Mouse (Mus musculus) layer of hippocampus, postnatal 36 days (tissue): ENCODE data around the gene Mgat5b. TPM values are rescaled to one million over a fixed set of nuclear protein-coding genes. Genes with fewer than 3 reads are reported as not detected.
A peak's percentile ranks its signal among the peaks of the same experiment; 100 is the strongest.

ENCODE experiments used
- DNase-seq, 2 experiments: peaks; one replicate each; pipeline ENCODE4 v3.0.0; 2022
- total RNA-seq, 2 experiments: library from RNA; stranded (reverse); gene quantifications; 2 replicates each; pipeline ENCODE4 v1.2.3; 2021

Gene Mgat5b
- total RNA-seq, 2 experiments from 2014 or later, result 44.9 to 51.7 TPM

DNA sequence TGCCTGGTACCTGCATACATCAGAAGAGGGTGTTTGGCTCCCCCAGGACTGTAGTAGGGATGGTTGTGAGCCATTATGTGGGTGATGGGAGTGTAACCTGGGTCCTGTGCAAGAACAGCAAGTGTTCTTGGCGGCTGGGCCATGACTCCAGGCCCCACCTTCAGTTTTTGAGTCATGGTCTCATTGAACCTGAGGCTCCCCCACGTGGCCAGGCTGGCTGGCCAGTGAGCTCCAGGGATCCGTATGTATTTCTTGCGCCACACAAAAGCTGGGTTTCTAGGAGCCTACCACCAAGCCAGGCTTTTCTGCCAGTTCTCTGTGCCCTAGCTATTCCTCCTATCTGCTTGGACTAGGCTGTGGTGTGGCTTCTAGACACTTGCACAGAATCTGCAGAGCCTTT, 63.9 kb downstream of the Mgat5b start:
- no peak for DNase-seq

GRCm38 (mm10) chr11:116985504-116986385, 67.1 kb downstream of the Mgat5b start:
- no peak for DNase-seq

GRCm38 (mm10) chr11:116988131-116988530, 69.5 kb downstream of the Mgat5b start:
- peak in 1 of 2 experiments; percentile 29 for DNase-seq

DNA sequence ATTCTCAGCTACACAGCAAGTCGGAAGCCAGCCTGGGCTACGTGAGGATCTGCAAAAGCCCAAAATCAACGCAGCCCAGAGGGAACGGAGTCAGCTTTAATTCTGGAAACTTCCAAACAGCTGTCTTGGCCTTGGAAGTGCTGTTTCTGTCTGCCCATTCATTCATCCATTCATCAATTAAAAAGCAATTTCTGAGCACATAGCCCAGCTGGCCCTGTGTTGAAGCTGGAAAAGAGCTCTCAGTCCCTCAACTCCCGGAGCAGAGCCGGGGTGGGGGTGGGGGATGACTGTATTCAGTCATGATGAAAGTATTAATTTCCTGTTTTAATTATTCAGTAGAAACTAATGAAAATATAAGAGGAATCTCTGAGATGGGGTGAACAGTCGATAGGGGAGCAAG, 71.6 kb downstream of the Mgat5b start:
- no peak for DNase-seq

DNA sequence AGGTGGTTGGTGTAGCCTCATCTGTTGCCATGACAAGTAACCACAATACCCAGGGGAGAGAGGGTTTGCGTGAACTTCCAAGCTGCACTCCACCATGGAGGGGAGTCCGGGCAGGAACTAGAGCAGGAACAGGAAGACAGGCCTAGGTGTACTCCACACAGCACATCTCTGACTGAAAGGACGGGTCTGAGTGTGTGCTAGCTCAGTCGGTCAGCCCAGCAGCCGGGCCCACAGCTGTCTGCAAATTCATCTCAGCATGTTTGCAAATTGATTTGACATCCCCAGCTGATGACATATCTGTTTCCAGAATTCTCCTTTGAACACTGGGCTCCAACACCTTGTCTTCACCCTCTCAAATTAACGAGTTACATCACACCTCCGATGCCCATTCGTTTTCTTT, 72.7 kb downstream of the Mgat5b start:
- no peak for DNase-seq

DNA sequence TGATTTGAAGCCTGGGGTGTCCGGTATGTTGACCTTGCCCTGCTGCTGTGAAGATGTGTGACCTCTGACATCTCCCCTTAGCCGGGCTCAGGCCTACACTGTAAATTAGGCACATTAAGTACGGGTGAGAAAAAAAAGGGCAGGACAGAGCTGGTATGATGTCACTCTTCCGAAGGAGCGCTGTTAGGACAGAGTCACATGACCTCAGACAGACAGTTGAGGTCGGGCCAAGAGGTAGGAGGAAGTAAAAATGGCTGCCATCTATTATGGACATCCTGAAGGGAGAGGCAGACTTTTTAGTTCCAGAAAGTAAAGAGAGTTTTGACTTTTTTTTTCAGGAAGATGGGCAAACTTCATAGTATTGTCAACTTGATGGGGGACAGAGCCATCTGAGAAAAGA, 73.3 kb downstream of the Mgat5b start:
- no peak for DNase-seq

DNA sequence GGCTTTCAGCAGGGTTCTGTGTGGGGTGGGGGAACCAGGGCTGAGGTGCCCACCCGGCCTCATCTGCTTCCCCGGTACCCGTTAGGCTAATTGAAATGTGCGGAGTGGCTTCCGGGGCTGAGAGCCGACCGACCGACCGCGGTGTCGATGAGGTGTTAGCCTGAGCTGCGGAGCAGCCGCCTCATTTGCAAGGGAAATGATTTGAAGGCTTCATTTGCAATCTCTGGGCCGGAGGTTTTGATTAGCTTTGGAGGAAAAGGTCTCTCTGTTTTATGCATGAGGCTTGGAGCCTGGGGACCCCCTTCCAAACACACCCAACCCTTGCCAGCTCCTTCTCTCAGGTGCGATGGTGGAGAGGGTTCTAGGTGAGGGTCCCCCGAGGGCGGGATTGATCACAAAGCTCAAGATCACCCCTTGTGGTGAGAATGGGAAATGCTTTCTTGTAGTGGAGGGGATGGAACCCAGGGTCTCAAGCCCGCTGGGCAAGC, 75.5 kb downstream of the Mgat5b start:
- DNase-seq, result peak in 1 of 2 experiments; percentile 16

DNA sequence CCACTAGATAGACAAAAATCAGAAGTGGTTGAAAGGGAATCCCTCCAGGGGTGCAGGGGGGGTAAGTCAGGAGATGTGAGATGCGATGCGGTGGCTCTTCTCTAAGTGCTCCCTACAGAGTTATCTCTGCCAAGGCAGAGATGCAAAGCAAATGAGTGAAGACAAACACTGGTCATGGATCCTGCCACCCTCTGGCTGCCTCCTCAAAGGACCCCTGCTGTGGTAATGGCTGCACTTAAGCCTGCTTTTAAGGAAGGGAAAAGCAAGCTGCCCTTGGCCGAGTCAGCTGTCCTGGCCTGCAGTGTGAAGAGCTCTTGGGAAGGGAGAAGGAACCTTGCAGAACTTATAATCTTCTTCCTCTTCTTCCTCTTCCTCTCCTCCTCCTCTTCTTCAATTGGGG, 78.3 kb downstream of the Mgat5b start:
- DNase-seq, result no peak

GRCm38 (mm10) chr11:116998935-116999334, 80.3 kb downstream of the Mgat5b start:
- no peak for DNase-seq

DNA sequence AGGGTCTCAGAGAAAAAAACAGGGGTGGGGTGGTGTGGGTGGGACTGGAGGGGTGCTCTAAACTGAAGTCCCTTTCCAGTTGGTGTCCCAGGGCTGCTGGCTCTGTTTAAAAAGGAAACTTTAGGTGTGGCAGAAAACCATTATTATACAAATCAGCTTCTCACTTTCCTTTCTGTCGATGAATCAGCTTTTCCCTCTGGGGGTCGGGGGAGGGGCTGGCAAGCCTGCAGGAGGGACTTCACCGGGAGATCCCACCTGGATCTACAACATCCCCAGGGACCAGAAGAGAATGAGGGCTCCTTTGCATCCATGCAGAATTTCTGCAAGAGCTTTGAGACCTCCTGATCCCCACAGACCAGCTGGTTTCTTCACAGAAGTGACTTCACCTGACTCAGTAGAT, 81.6 kb downstream of the Mgat5b start:
- no peak for DNase-seq

DNA sequence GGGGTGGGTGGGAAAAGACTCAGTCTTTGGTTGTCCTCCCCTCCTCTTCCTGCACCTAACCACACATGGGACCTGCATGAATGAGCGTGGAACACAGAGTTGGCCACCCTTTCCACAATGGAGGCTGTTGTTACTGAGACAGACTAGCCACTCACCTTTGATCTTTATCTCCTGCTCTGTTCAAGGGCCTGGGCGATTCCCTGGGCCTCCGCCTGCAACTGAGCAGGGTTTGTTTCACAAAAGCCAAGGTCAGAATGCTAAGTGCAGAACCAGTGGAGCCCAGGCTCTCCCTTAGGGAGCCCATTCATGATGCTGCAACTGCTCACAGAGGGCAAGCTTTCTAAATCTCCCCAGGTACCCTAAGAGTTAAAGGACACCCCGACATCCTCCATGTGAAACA, 83.1 kb downstream of the Mgat5b start:
- no peak for DNase-seq

GRCm38 (mm10) chr11:117003503-117003902, 84.8 kb downstream of the Mgat5b start:
- DNase-seq, result no peak

GRCm38 (mm10) chr11:117004277-117004676, 85.6 kb downstream of the Mgat5b start:
- no peak for DNase-seq

- no peak for DNase-seq
Observed at GRCm38 (mm10) chr11:117017462-117017861, 98.8 kb downstream of the Mgat5b start.

- DNase-seq, result peak; percentile 80 to 81
Observed at GRCm38 (mm10) chr11:117018410-117018809, 99.7 kb downstream of the Mgat5b start.

- DNase-seq, result no peak
Observed at GRCm38 (mm10) chr11:117021026-117021425, 102.4 kb downstream of the Mgat5b start.

DNA sequence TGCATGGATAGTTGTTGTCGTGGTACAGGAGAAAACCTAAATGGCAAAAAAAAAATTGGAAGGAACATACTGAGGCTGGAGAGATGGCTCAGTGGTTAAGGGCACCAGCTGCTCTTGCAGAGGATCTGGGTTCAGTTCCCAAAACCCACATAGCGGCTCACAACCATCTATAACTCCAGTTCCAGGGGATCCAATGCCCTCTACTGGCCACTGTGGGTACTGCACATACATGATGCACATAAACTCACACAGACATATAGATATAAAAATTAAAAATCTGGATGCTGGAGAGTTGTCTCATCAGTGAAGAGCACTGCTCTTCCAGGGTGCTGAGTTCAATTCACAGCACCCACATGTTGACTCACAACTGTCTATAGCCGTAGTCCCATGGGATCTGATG, 104.9 kb downstream of the Mgat5b start:
- no peak for DNase-seq

GRCm38 (mm10) chr11:117027681-117028080, 109.0 kb downstream of the Mgat5b start:
- no peak for DNase-seq

- DNase-seq, result peak in 1 of 2 experiments; percentile 43
Observed at GRCm38 (mm10) chr11:117028861-117029568, 110.4 kb downstream of the Mgat5b start.

GRCm38 (mm10) chr11:117029569-117029955, 110.9 kb downstream of the Mgat5b start:
- DNase-seq, result no peak

DNA sequence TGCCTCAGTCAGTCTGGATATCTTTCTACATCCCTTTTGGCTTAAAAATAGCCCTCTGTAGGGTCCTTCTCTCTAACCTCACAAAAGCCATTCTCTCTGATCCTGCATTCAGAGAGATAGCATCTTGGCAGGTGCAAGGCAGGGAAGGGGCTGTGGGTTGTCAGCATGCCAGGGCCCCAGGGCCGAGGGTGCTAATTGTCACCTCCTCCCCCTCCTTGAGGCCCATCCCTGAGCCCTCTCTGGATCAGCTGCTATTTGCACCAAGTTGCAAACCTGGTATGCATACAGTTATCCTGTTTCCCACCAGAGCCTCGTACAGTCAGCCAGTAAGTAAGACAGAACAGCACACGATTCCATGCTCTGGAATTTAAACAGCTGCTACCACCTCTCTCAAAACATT, 111.4 kb downstream of the Mgat5b start:
- DNase-seq, result no peak

GRCm38 (mm10) chr11:117030471-117031101, 111.9 kb downstream of the Mgat5b start:
- DNase-seq, result peak in 1 of 2 experiments; percentile 34

DNA sequence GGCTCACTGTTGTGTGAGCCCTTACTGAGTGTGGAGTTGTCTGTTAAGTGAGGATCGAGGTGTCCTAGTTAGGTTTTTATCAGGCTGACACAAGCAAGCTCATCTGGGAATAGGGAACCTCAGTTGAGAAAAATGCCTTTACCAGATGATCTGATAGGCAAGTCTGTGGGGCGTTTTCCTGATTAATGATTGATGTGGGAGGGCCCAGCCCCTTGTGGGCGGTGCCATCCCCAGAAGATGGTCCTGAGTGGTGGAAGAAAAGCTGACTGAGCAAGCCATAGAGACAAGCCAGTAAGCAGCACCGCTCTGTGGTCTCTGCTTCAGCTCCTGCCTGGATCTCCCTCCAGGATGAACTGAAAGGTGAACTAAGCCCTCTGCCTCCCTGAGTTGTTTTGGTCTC, 112.6 kb downstream of the Mgat5b start:
- DNase-seq, result peak in 1 of 2 experiments; percentile 47
